Mouse (Mus musculus) thymus, postnatal 0 days (tissue): ENCODE data around the gene Crebl2. TPM values are rescaled to one million over a fixed set of nuclear protein-coding genes. Genes with fewer than 3 reads are reported as not detected.

ENCODE experiments used
- DNase-seq: peaks from one replicate; pipeline ENCODE4 v3.0.0-alpha.2; 2015; ENCODE audit warnings: low spot score
- polyA plus RNA-seq: library from polyadenylated mRNA; unstranded; fragments of >200 nt; fragmentation: Nextera tagmentation; extraction: Ambion mirVana; gene quantifications from 2 replicates; pipeline ENCODE4 v1.2.1, GENCODE M21; 2015

Crebl2 gene
- polyA plus RNA-seq, 1 experiment from 2014 or later: 5.5 TPM

- DNase-seq: no peak
Observed at GRCm38 (mm10) chr6:134905811-134906210, 75.9 kb downstream of the Crebl2 start.

Other genes with a start within 250 kb of the Crebl2 start
- 3.4 and 3.8 TPM in 2 replicates for gene Mansc1, start 197.7 kb upstream of the Crebl2 start, polyA plus RNA-seq
- 27.1 and 27.6 TPM in 2 replicates for gene Borcs5, start 190.6 kb upstream of the Crebl2 start, polyA plus RNA-seq
- gene Dusp16, start 37.5 kb upstream of the Crebl2 start, polyA plus RNA-seq: 6.6 and 7.5 TPM in 2 replicates
- 11.8 and 11.9 TPM in 2 replicates for gene Gpr19, start 68.4 kb downstream of the Crebl2 start, polyA plus RNA-seq
- 53.0 and 58.8 TPM in 2 replicates for gene Cdkn1b, start 90.2 kb downstream of the Crebl2 start, polyA plus RNA-seq
- 3.2 and 4.4 TPM in 2 replicates for gene Apold1, start 151.6 kb downstream of the Crebl2 start, polyA plus RNA-seq
- 117 and 122 TPM in 2 replicates for gene Ddx47, start 181.5 kb downstream of the Crebl2 start, polyA plus RNA-seq
- 3.7 and 4.6 TPM in 2 replicates for gene Gprc5a, start 235.5 kb downstream of the Crebl2 start, polyA plus RNA-seq